Mouse (Mus musculus): ENCODE results near the gene Srgn. TPM values are rescaled to one million over a fixed set of nuclear protein-coding genes. Genes with fewer than 3 reads are reported as not detected.

The Srgn gene
- polyA plus RNA-seq, 1 experiment from 2014 or later, result 8.2 TPM

DNA sequence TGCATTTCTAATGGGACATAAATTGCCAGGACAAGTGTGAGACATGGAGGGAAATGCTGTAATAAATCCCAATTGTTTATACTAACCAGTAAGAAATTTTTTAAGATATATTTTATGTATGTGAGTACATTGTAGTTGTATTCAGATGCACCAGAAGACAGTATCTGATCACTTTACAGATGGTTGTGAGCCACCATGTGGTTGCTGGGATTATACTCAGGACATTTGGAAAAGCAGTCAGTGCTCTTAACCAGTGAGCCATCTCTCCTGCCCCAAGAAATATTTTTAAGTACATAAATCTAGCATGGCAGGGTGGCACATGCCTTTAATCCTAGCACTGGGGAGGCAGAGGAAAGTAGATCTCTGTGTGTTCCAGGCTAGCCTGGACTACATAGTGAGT lies 18.5 kb upstream of the Srgn start:
- no peak for ATAC-seq (ENCODE audit: extremely low read depth, insufficient number of reproducible peaks, low FRiP score, low TSS enrichment)
- Histone ChIP-seq H3K27me3 (replicated peaks) (no peaks in the 10 kb centered on the region), H3K36me3 (no peaks in the 10 kb centered on the region), H3K4me2 (no peak overlapping the region), H3K9me3 (no peaks in the 10 kb centered on the region), H3K4me3 (no peak overlapping the region), H3K9ac (no peak overlapping the region), H3K27ac (replicated peaks) (no peak overlapping the region), H3K4me1 (peaks cover 3% of the 10 kb centered on the region; the same call in 1 of the 2 replicates)

DNA sequence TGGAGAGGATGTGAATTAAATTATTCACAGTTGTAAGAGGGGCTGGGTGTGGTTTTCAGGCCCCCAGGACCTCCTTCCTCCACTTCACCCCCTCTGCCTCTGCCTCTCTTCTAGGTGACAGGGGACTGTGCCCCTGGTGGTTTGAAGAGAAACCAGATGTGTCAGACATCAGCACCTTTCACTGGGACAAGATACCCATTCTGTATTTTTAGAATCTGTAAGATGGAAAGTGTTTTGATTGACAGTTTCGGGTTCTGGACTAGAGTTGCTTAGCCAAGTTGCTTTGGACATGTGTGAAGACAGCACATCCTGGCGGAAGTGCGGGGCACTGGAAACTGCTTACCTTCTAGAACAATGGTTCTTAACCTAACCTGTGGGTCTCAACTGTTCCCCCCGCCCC lies 17.1 kb upstream of the Srgn start:
- no peak overlapping the region for H3K9ac ChIP-seq
- H3K9me3 ChIP-seq, result no peaks in the 10 kb centered on the region
- H3K4me2 ChIP-seq, result no peak overlapping the region
- no peak for ATAC-seq (ENCODE audit: extremely low read depth, insufficient number of reproducible peaks, low FRiP score, low TSS enrichment)
- H3K36me3 ChIP-seq, result no peaks in the 10 kb centered on the region
- H3K4me1 ChIP-seq, result peaks cover 3% of the 10 kb centered on the region; the same call in 1 of the 2 replicates
- H3K27me3 ChIP-seq (replicated peaks), result no peaks in the 10 kb centered on the region
- H3K4me3 ChIP-seq, result no peak overlapping the region
- H3K27ac ChIP-seq (replicated peaks), result no peak overlapping the region
- 75% methylated on average over 4 of the region's 4 CpGs for WGBS

DNA sequence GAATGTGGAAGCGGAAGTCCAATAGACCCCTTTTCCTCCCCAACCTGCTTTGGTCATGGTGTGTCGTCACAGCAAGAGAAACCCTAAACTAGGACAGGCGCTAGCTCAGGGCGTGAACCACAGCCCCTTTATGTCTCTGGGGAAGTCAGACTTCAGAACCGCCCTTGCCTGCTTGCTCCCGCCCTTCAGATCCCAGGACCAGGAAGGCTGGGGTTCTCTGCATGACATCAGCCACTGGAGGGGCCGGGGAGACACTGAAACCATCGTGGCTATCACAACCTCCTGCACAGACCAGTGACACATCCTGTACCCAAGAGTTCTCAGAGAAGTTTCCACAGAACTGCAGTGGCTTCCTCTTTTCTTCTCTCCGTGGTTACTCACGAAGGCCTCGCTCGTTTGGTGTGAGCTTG lies 16.2 kb upstream of the Srgn start:
- H3K4me3 ChIP-seq, result no peak overlapping the region
- H3K36me3 ChIP-seq, result no peaks in the 10 kb centered on the region
- no peaks in the 10 kb centered on the region for H3K9me3 ChIP-seq
- H3K27ac ChIP-seq (replicated peaks), result no peak overlapping the region
- no peaks in the 10 kb centered on the region for H3K27me3 ChIP-seq (replicated peaks)
- 63% methylated on average over 12 of the region's 12 CpGs for WGBS
- H3K9ac ChIP-seq, result no peak overlapping the region
- no peak for ATAC-seq (ENCODE audit: extremely low read depth, insufficient number of reproducible peaks, low FRiP score, low TSS enrichment)
- no peak overlapping the region for H3K4me2 ChIP-seq
- H3K4me1 ChIP-seq, result peaks cover 3% of the 10 kb centered on the region; the same call in 1 of the 2 replicates

DNA sequence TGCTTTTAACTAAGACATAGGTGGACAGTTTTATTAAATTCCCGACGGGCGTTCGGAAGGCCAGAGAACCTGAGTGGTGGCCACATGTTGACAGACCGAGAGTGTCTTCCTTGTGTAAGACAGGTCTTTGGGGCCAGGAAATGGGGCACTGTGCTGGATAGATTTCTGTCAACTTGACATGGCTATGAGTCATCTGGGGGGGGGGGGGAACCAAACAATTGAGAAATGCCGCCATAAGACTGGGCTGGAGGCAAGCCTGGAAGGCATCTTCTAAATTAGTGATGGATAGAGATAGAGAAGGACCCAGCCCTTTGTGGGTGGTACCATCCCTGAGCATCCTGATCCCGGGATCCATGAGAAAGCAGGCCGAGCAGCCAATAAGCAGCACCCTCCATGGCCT lies 15.7 kb upstream of the Srgn start:
- Histone ChIP-seq H3K27me3 (replicated peaks) (no peaks in the 10 kb centered on the region), H3K4me1 (peaks cover 3% of the 10 kb centered on the region; the same call in 1 of the 2 replicates), H3K4me2 (no peak overlapping the region), H3K9ac (no peak overlapping the region), H3K36me3 (no peaks in the 10 kb centered on the region), H3K9me3 (no peaks in the 10 kb centered on the region), H3K27ac (replicated peaks) (no peak overlapping the region), H3K4me3 (no peak overlapping the region)
- 85% methylated on average over 8 of the region's 8 CpGs for WGBS
- ATAC-seq (ENCODE audit: extremely low read depth, insufficient number of reproducible peaks, low FRiP score, low TSS enrichment), result no peak

DNA sequence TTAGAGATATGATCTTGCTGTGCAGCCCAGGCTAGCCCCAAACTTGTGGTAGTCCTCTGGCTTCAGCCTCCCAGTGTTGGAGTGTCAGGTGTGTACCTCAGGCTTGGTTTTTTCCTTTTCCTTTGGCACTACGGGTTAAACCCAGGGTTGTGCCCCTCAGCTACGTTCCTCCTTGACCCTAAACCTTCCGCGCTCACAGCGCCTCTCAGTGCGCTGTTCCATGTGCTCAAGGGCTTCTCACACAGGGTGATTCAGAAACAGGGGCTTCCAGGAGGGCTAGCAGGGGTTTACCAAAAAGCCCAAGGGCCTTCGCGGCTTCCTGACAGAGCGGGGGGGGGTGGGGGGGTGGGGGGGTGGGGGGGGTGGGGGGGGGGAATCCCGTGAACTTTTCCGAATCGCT lies 15.3 kb upstream of the Srgn start:
- Histone ChIP-seq H3K4me2 (no peak overlapping the region), H3K36me3 (no peaks in the 10 kb centered on the region), H3K4me3 (no peak overlapping the region), H3K4me1 (peaks cover 3% of the 10 kb centered on the region; the same call in 1 of the 2 replicates), H3K9me3 (no peaks in the 10 kb centered on the region), H3K9ac (no peak overlapping the region), H3K27ac (replicated peaks) (no peak overlapping the region), H3K27me3 (replicated peaks) (no peaks in the 10 kb centered on the region)
- no peak for ATAC-seq (ENCODE audit: extremely low read depth, insufficient number of reproducible peaks, low FRiP score, low TSS enrichment)
- WGBS, result 92% methylated on average over 12 of the region's 12 CpGs

DNA sequence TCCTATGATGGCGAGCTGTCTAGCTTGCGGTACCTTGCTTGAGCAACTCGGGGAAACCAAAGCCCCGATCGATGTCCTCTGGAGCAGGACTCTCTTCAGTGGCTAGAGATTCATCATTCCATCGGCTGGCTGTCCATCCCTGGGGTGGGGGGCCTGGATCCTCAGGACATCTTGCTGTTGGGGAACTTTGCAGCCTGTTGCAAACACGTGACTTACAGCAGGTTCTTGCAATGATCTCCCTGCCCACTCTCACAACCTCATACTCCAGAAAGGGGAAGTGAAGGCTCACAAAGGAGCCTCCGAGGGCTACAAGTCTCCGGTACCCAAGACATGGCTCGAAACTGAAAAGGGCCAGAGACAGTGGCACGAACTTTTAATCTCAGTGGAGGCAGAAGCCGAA lies 14.2 kb upstream of the Srgn start:
- Histone ChIP-seq H3K9ac (no peak overlapping the region), H3K9me3 (no peaks in the 10 kb centered on the region), H3K4me1 (peaks cover 3% of the 10 kb centered on the region; the same call in 1 of the 2 replicates), H3K27me3 (replicated peaks) (no peaks in the 10 kb centered on the region), H3K27ac (replicated peaks) (no peak overlapping the region), H3K4me3 (no peak overlapping the region), H3K4me2 (no peak overlapping the region), H3K36me3 (no peaks in the 10 kb centered on the region)
- WGBS, result 85% methylated on average over 12 of the region's 12 CpGs
- no peak for ATAC-seq (ENCODE audit: extremely low read depth, insufficient number of reproducible peaks, low FRiP score, low TSS enrichment)

DNA sequence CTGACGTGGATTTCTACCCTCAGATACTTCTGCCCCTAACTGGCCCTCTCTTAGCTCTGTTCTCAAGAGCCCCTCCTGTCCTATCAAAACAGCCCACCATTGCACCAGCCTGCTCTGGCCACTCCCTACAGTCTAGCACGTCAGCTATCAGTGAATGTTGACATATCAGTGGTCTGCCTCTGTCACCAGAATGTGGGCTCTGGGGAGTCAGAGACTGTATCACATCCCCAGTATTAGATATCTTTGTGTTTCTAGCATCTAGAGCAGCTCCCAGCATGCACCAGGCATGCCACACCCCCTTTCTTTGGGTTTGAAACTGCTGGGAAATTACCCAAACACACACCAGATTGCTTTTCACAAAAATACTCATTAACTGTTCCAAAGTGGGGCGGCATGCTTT lies 13.5 kb upstream of the Srgn start:
- WGBS, result 44% methylated on average over 3 of the region's 3 CpGs
- Histone ChIP-seq H3K27me3 (replicated peaks) (no peaks in the 10 kb centered on the region), H3K36me3 (no peaks in the 10 kb centered on the region), H3K27ac (replicated peaks) (no peak overlapping the region), H3K4me1 (peaks cover 3% of the 10 kb centered on the region; the same call in 1 of the 2 replicates), H3K4me3 (no peak overlapping the region), H3K9ac (no peak overlapping the region), H3K4me2 (no peak overlapping the region), H3K9me3 (no peaks in the 10 kb centered on the region)
- ATAC-seq (ENCODE audit: extremely low read depth, insufficient number of reproducible peaks, low FRiP score, low TSS enrichment), result no peak

DNA sequence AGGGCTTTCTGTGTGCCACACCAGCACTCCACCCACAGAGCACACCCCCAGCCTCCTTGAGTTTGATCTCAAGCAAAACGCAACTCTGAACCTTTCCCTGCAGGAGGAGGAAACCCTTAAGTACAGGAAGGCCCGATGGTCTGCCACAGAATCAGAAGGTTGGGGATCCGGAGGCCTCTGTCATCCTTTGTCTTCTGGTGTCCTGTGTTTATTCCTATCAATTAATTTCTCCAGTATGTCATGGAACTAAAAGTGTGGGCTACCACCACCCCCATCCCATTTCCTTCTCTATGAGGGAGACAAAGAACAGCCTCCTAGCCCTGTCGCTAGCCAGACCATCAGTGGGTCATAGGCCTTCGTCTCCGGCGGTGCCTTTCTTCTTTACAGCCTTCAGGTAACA lies 7.3 kb upstream of the Srgn start:
- no peak overlapping the region for H3K4me2 ChIP-seq
- no peak overlapping the region for H3K27ac ChIP-seq (replicated peaks)
- H3K27me3 ChIP-seq (replicated peaks), result no peaks in the 10 kb centered on the region
- 76% methylated on average over 7 of the region's 7 CpGs for WGBS
- no peak overlapping the region for H3K4me3 ChIP-seq
- H3K9ac ChIP-seq, result no peak overlapping the region
- no peaks in the 10 kb centered on the region for H3K36me3 ChIP-seq
- 0 out of 2 replicates have a peak, but pooled peaks cover 5% of the 10 kb centered on the region for H3K4me1 ChIP-seq
- ATAC-seq (ENCODE audit: extremely low read depth, insufficient number of reproducible peaks, low FRiP score, low TSS enrichment), result no peak
- H3K9me3 ChIP-seq, result no peaks in the 10 kb centered on the region

DNA sequence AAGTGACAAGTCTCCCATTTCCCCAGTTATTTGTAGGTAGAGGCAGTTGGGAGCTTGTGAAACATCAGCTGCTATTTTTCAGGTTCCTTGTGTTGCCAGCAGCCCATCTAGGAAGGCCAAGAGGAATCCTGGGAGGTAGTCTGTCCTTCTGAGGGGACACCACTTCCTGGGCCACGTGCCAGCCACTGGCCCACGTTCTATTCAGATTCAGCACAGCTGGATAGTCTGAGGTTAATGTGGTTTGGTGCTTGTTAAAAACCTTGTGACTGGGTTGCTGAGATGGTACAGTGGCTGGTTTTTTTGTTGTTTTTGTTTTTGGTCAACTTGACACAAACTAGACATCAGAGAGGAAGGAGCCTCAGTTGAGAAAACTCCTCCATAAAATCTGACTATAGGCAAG lies 5.6 kb upstream of the Srgn start:
- Histone ChIP-seq H3K4me1 (0 out of 2 replicates have a peak, but pooled peaks cover 5% of the 10 kb centered on the region), H3K36me3 (no peaks in the 10 kb centered on the region), H3K4me2 (no peak overlapping the region), H3K9ac (no peak overlapping the region), H3K27me3 (replicated peaks) (no peaks in the 10 kb centered on the region), H3K9me3 (no peaks in the 10 kb centered on the region), H3K4me3 (no peak overlapping the region), H3K27ac (replicated peaks) (no peak overlapping the region)
- 48% methylated on average over 2 of the region's 2 CpGs for WGBS
- ATAC-seq (ENCODE audit: extremely low read depth, insufficient number of reproducible peaks, low FRiP score, low TSS enrichment), result no peak

DNA sequence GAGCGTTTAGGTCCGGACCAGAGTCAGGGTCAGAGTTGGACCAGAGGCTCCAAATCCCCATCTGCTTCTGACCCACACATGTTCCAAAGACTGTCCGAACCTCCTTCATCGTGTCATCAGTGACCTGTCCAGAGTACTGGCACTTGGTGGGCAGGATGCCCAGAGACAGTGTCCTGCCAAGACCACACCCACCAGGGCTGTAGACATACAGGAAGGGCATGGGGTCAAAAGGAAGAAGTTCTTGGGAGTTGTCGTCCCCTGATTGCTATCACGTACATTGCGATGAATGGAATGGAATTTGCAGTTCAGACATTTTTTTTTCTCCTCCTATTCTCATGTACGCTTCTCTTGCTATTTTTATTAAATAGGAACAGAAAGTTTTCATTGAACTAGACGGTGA lies 2.9 kb upstream of the Srgn start:
- Histone ChIP-seq H3K27me3 (replicated peaks) (no peaks in the 10 kb centered on the region), H3K4me1 (0 out of 2 replicates have a peak, but pooled peaks cover 5% of the 10 kb centered on the region), H3K4me2 (no peak overlapping the region), H3K9me3 (no peaks in the 10 kb centered on the region), H3K9ac (no peak overlapping the region), H3K27ac (replicated peaks) (no peak overlapping the region), H3K4me3 (no peak overlapping the region), H3K36me3 (no peaks in the 10 kb centered on the region)
- WGBS, result 59% methylated on average over 9 of the region's 9 CpGs
- no peak for ATAC-seq (ENCODE audit: extremely low read depth, insufficient number of reproducible peaks, low FRiP score, low TSS enrichment)

DNA sequence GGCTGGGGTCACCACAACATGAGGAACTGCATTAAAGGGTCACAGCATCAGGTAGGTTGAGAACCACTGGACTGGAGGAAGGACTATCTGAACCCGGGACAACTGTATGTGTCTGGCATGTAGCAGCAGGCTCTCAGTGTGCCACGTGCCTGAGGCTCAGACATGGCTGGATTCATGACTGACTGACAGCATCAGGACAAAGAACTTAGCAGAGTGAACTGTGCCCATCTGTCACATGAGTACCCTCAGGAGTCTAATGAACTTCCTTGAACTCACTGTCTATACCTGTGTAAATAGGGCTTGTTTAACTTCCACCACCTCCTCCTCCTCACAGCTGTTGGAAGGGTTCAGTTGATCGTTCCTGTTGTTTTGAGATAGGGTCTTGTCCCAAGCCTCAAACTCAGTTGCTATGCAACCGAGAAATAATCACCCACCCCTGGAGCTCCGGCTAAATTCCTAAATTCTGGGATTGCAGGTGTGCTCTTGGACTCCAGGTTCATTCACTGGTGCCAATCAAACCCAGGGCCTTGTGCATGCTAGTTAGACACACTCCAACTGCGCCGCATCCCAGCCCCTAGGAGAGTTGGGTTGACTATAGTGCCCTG lies 4.8 kb downstream of the Srgn start:
- 69% methylated on average over 7 of the region's 7 CpGs for WGBS
- Histone ChIP-seq H3K9me3 (no peaks in the 10 kb centered on the region), H3K4me3 (no peak overlapping the region), H3K27me3 (replicated peaks) (no peaks in the 10 kb centered on the region), H3K4me2 (no peak overlapping the region), H3K9ac (no peak overlapping the region), H3K4me1 (no peaks in the 10 kb centered on the region), H3K27ac (replicated peaks) (no peak overlapping the region), H3K36me3 (no peaks in the 10 kb centered on the region)
- no peak for ATAC-seq (ENCODE audit: extremely low read depth, insufficient number of reproducible peaks, low FRiP score, low TSS enrichment)

DNA sequence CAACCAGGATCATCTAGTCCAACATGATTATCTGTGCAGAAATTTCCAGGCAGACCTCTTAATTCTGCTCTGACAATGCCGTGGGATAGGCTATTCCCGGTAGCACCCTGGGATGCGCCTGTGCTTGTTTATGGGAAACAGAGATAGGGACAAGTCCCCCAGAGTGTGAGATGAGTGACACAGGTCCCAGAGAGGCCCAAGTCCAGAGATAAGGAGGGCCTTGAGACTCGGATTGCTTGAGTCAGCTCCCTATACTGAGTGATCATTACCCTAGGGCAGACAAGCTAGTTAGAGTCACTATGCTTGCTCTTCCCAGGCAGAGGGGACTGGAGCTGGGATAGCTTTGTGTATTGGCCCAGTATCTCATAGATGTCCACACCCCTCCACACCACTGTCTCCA lies 5.5 kb downstream of the Srgn start:
- H3K9me3 ChIP-seq, result no peaks in the 10 kb centered on the region
- ATAC-seq (ENCODE audit: extremely low read depth, insufficient number of reproducible peaks, low FRiP score, low TSS enrichment), result no peak
- H3K4me3 ChIP-seq, result no peak overlapping the region
- no peak overlapping the region for H3K9ac ChIP-seq
- H3K27me3 ChIP-seq (replicated peaks), result no peaks in the 10 kb centered on the region
- no peaks in the 10 kb centered on the region for H3K36me3 ChIP-seq
- H3K27ac ChIP-seq (replicated peaks), result no peak overlapping the region
- no peak overlapping the region for H3K4me2 ChIP-seq
- WGBS, result 16% methylated on average over 4 of the region's 4 CpGs
- H3K4me1 ChIP-seq, result no peaks in the 10 kb centered on the region

All from heart, embryonic 13.5 days (tissue).